Mouse (Mus musculus): ENCODE measurements around the gene B130006D01Rik. TPM values are rescaled to one million over a fixed set of nuclear protein-coding genes. Genes with fewer than 3 reads are reported as not detected.

The B130006D01Rik gene
- polyA plus RNA-seq, 1 experiment from 2014 or later: 1.6 TPM

GRCm38 (mm10) chr11:95710478-95710877 is 12.9 kb upstream of the B130006D01Rik start:
- ATAC-seq (replicated peaks; ENCODE audit: low FRiP score): no peak
- Histone ChIP-seq H3K4me1 (replicated peaks; ENCODE audit: control insufficient read depth, insufficient read depth, low read length) (peaks cover 21% of the 10 kb centered on the region), H3K27me3 (replicated peaks; ENCODE audit: control insufficient read depth, insufficient read depth, low read length) (no peaks in the 10 kb centered on the region)

GRCm38 (mm10) chr11:95712085-95712562 is 11.3 kb upstream of the B130006D01Rik start:
- ATAC-seq (replicated peaks; ENCODE audit: low FRiP score) (peak; percentile 11; the same call in 1 of the 2 replicates), DNase-seq (ENCODE audit: low spot score) (no peak)
- Histone ChIP-seq H3K4me2 (peak overlapping the region; percentile 97), H3K27ac (ENCODE audit: low read depth, low read length) (peak overlapping the region; percentile 99), H3K4me3 (ENCODE audit: low read depth, low read length) (peak overlapping the region; percentile 82), H3K9me3 (ENCODE audit: control insufficient read depth, low read length) (no peaks in the 10 kb centered on the region), H3K4me1 (replicated peaks; ENCODE audit: control insufficient read depth, insufficient read depth, low read length) (peaks cover 23% of the 10 kb centered on the region), H3K9ac (ENCODE audit: low read depth, low read length) (peak overlapping the region; percentile 92), H3K36me3 (ENCODE audit: control insufficient read depth, insufficient read depth, low read length) (no peaks in the 10 kb centered on the region), H3K27me3 (replicated peaks; ENCODE audit: control insufficient read depth, insufficient read depth, low read length) (no peaks in the 10 kb centered on the region)
- 12% methylated on average over 12 of the region's 12 CpGs for WGBS

More at GRCm38 (mm10) chr11:95710478-95710877, 12.9 kb upstream of the B130006D01Rik start:
- no peak for DNase-seq (ENCODE audit: low spot score)
- Histone ChIP-seq H3K4me2 (no peak overlapping the region), H3K9ac (ENCODE audit: low read depth, low read length) (no peak overlapping the region), H3K27ac (ENCODE audit: low read depth, low read length) (no peak overlapping the region), H3K9me3 (ENCODE audit: control insufficient read depth, low read length) (no peaks in the 10 kb centered on the region), H3K4me3 (ENCODE audit: low read depth, low read length) (no peak overlapping the region), H3K36me3 (ENCODE audit: control insufficient read depth, insufficient read depth, low read length) (no peaks in the 10 kb centered on the region)
- 75% methylated on average over 7 of the region's 7 CpGs for WGBS

GRCm38 (mm10) chr11:95712563-95713224 is 10.7 kb upstream of the B130006D01Rik start, which contains the start of gene Zfp652:
Gene Zfp652 (plus strand): TSS chr11:95712673.
- Histone ChIP-seq H3K9me3 (ENCODE audit: control insufficient read depth, low read length) (no peaks in the 10 kb centered on the region), H3K27ac (ENCODE audit: low read depth, low read length) (peak within 1 kb of the TSS; percentile 99), H3K4me3 (ENCODE audit: low read depth, low read length) (peak within 1 kb of the TSS; percentile 82), H3K4me2 (peak within 1 kb of the TSS; percentile 97), H3K4me1 (replicated peaks; ENCODE audit: control insufficient read depth, insufficient read depth, low read length) (peaks cover 23% of the 10 kb centered on the region), H3K27me3 (replicated peaks; ENCODE audit: control insufficient read depth, insufficient read depth, low read length) (no peaks in the 10 kb centered on the region), H3K36me3 (ENCODE audit: control insufficient read depth, insufficient read depth, low read length) (no peaks in the 10 kb centered on the region), H3K9ac (ENCODE audit: low read depth, low read length) (peak within 1 kb of the TSS; percentile 92)
- WGBS: 0% methylated on average over 22 of the region's 103 CpGs
- ATAC-seq (replicated peaks; ENCODE audit: low FRiP score) (peak; percentile 92), DNase-seq (ENCODE audit: low spot score) (peak; percentile 93)

- Histone ChIP-seq H3K36me3 (ENCODE audit: control insufficient read depth, insufficient read depth, low read length) (no peaks in the 10 kb centered on the region), H3K9me3 (ENCODE audit: control insufficient read depth, low read length) (no peaks in the 10 kb centered on the region), H3K4me3 (ENCODE audit: low read depth, low read length) (peak overlapping the region; percentile 82), H3K9ac (ENCODE audit: low read depth, low read length) (peak overlapping the region; percentile 92), H3K4me1 (replicated peaks; ENCODE audit: control insufficient read depth, insufficient read depth, low read length) (peaks cover 23% of the 10 kb centered on the region), H3K27ac (ENCODE audit: low read depth, low read length) (peak overlapping the region; percentile 99), H3K4me2 (peak overlapping the region; percentile 97), H3K27me3 (replicated peaks; ENCODE audit: control insufficient read depth, insufficient read depth, low read length) (no peaks in the 10 kb centered on the region)
- under 1% methylated on average over 38 of the region's 49 CpGs for WGBS
- ATAC-seq (replicated peaks; ENCODE audit: low FRiP score): peak; percentile 69
- peak; percentile 76 for DNase-seq (ENCODE audit: low spot score)
These were observed 10.1 kb upstream of the B130006D01Rik start for GRCm38 (mm10) chr11:95713225-95713810.

- Histone ChIP-seq H3K9me3 (ENCODE audit: control insufficient read depth, low read length) (no peaks in the 10 kb centered on the region), H3K4me3 (ENCODE audit: low read depth, low read length) (peak overlapping the region; percentile 82), H3K9ac (ENCODE audit: low read depth, low read length) (peak overlapping the region; percentile 92), H3K36me3 (ENCODE audit: control insufficient read depth, insufficient read depth, low read length) (no peaks in the 10 kb centered on the region), H3K27me3 (replicated peaks; ENCODE audit: control insufficient read depth, insufficient read depth, low read length) (no peaks in the 10 kb centered on the region), H3K4me1 (replicated peaks; ENCODE audit: control insufficient read depth, insufficient read depth, low read length) (peaks cover 23% of the 10 kb centered on the region), H3K4me2 (peak overlapping the region; percentile 97), H3K27ac (ENCODE audit: low read depth, low read length) (peak overlapping the region; percentile 99)
- DNase-seq (ENCODE audit: low spot score) (no peak), ATAC-seq (replicated peaks; ENCODE audit: low FRiP score) (no peak)
- WGBS: 2% methylated on average over 13 of the region's 13 CpGs
These were observed 9.6 kb upstream of the B130006D01Rik start for GRCm38 (mm10) chr11:95713811-95714241.

- no peak for ATAC-seq (replicated peaks; ENCODE audit: low FRiP score)
- Histone ChIP-seq H3K27ac (ENCODE audit: low read depth, low read length) (peak overlapping the region; percentile 99; the same call in 1 of the 2 replicates), H3K4me3 (ENCODE audit: low read depth, low read length) (peak overlapping the region; percentile 82), H3K4me1 (replicated peaks; ENCODE audit: control insufficient read depth, insufficient read depth, low read length) (peaks cover 23% of the 10 kb centered on the region), H3K36me3 (ENCODE audit: control insufficient read depth, insufficient read depth, low read length) (no peaks in the 10 kb centered on the region), H3K9ac (ENCODE audit: low read depth, low read length) (peak overlapping the region; percentile 92), H3K4me2 (peak overlapping the region; percentile 97), H3K9me3 (ENCODE audit: control insufficient read depth, low read length) (no peaks in the 10 kb centered on the region), H3K27me3 (replicated peaks; ENCODE audit: control insufficient read depth, insufficient read depth, low read length) (no peaks in the 10 kb centered on the region)
- WGBS: 38% methylated on average over 7 of the region's 7 CpGs
- no peak for DNase-seq (ENCODE audit: low spot score)
These were observed 9.0 kb upstream of the B130006D01Rik start for GRCm38 (mm10) chr11:95714411-95714810.

- 82% methylated on average over 8 of the region's 8 CpGs for WGBS
- Histone ChIP-seq H3K9me3 (ENCODE audit: control insufficient read depth, low read length) (no peaks in the 10 kb centered on the region), H3K36me3 (ENCODE audit: control insufficient read depth, insufficient read depth, low read length) (no peaks in the 10 kb centered on the region), H3K27ac (ENCODE audit: low read depth, low read length) (no peak overlapping the region), H3K4me3 (ENCODE audit: low read depth, low read length) (no peak overlapping the region), H3K9ac (ENCODE audit: low read depth, low read length) (no peak overlapping the region), H3K4me2 (no peak overlapping the region), H3K4me1 (replicated peaks; ENCODE audit: control insufficient read depth, insufficient read depth, low read length) (peaks cover 23% of the 10 kb centered on the region), H3K27me3 (replicated peaks; ENCODE audit: control insufficient read depth, insufficient read depth, low read length) (no peaks in the 10 kb centered on the region)
- no peak for DNase-seq (ENCODE audit: low spot score)
- ATAC-seq (replicated peaks; ENCODE audit: low FRiP score): no peak
These were observed 7.3 kb upstream of the B130006D01Rik start for GRCm38 (mm10) chr11:95716136-95716535.

- H3K9me3 ChIP-seq (ENCODE audit: control insufficient read depth, low read length): no peaks in the 10 kb centered on the region
- no peak overlapping the region for H3K27ac ChIP-seq (ENCODE audit: low read depth, low read length)
- no peaks in the 10 kb centered on the region for H3K36me3 ChIP-seq (ENCODE audit: control insufficient read depth, insufficient read depth, low read length)
- ATAC-seq (replicated peaks; ENCODE audit: low FRiP score): no peak
- WGBS: 90% methylated on average over 3 of the region's 3 CpGs
- H3K4me1 ChIP-seq (replicated peaks; ENCODE audit: control insufficient read depth, insufficient read depth, low read length): peaks cover 12% of the 10 kb centered on the region
- H3K27me3 ChIP-seq (replicated peaks; ENCODE audit: control insufficient read depth, insufficient read depth, low read length): no peaks in the 10 kb centered on the region
- no peak overlapping the region for H3K4me3 ChIP-seq (ENCODE audit: low read depth, low read length)
- H3K4me2 ChIP-seq: no peak overlapping the region
- H3K9ac ChIP-seq (ENCODE audit: low read depth, low read length): no peak overlapping the region
- DNase-seq (ENCODE audit: low spot score): no peak
These were observed 4.0 kb upstream of the B130006D01Rik start for GRCm38 (mm10) chr11:95719356-95719755.
